Mouse (Mus musculus): ENCODE results near the gene Gm37240. TPM values are rescaled to one million over a fixed set of nuclear protein-coding genes. Genes with fewer than 3 reads are reported as not detected.
A peak's percentile ranks its signal among the peaks of the same experiment; 100 is the strongest.

Gene Gm37240
- polyA plus RNA-seq, 1 experiment from 2014 or later: 0.11 TPM

DNA sequence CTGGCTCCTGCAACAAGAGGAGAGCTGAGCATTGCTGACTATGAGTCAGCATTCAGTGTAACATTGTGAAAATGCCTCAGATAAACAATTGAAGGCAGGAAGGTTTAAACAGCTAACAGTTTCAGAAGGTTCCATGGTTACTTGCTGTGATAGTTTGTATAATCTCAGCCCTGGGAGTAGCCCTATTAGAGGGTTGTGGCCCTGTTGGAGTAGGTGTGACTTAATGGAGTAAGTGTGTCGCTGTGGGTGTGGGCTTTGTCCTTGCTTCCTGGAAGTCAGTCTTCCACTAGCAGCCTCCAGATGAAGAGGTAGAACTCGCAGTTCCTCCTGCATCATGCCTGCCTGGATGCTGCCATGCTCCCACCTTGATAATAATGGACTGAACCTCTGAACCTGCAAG, 430.3 kb downstream of the Gm37240 start:
- H3K27me3 ChIP-seq (ENCODE audit: control insufficient read depth, insufficient read depth, low read length): no peaks in the 10 kb centered on the region
- no peak for DNase-seq
- no peak overlapping the region for H3K4me2 ChIP-seq (ENCODE audit: low read length)
- H3K36me3 ChIP-seq (ENCODE audit: control insufficient read depth, insufficient read depth, low read length): no peaks in the 10 kb centered on the region
- H3K4me3 ChIP-seq (replicated peaks; ENCODE audit: low read depth, low read length): no peak overlapping the region
- H3K9me3 ChIP-seq (ENCODE audit: control insufficient read depth, low read length): no peaks in the 10 kb centered on the region
- 91% methylated on average over 2 of the region's 2 CpGs for WGBS
- ATAC-seq (ENCODE audit: low FRiP score, low TSS enrichment): no peak
- no peaks in the 10 kb centered on the region for H3K4me1 ChIP-seq (ENCODE audit: control insufficient read depth, insufficient read depth, low read length)
- no peak overlapping the region for H3K27ac ChIP-seq (replicated peaks; ENCODE audit: low read depth, low read length)
- no peak overlapping the region for H3K9ac ChIP-seq (replicated peaks; ENCODE audit: low read length)

DNA sequence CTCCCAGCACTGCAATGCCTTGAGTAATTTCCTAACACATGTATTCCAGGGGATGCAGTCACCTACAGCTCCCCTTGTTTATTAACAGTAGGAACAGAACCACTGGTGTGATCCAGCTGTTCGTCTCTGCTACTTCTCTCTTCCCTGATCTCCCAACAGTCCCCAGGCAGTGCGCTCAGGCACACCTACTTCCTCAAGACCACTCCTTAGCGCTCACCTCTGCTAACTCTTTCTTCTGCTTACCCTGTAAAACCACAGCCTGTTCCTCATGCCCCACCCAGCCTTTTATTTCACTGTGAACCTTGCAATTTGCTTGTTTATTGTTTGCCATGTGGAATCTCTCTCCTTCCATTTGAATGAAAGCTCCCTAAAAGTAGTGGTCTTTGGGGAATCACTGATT, 431.9 kb downstream of the Gm37240 start:
- Histone ChIP-seq H3K9me3 (ENCODE audit: control insufficient read depth, low read length) (no peaks in the 10 kb centered on the region), H3K9ac (replicated peaks; ENCODE audit: low read length) (no peak overlapping the region), H3K4me3 (replicated peaks; ENCODE audit: low read depth, low read length) (no peak overlapping the region), H3K4me1 (ENCODE audit: control insufficient read depth, insufficient read depth, low read length) (no peaks in the 10 kb centered on the region), H3K4me2 (ENCODE audit: low read length) (no peak overlapping the region), H3K27ac (replicated peaks; ENCODE audit: low read depth, low read length) (no peak overlapping the region), H3K36me3 (ENCODE audit: control insufficient read depth, insufficient read depth, low read length) (no peaks in the 10 kb centered on the region), H3K27me3 (ENCODE audit: control insufficient read depth, insufficient read depth, low read length) (no peaks in the 10 kb centered on the region)
- ATAC-seq (ENCODE audit: low FRiP score, low TSS enrichment) (no peak), DNase-seq (no peak)
- WGBS: 82% methylated on average over 3 of the region's 3 CpGs

DNA sequence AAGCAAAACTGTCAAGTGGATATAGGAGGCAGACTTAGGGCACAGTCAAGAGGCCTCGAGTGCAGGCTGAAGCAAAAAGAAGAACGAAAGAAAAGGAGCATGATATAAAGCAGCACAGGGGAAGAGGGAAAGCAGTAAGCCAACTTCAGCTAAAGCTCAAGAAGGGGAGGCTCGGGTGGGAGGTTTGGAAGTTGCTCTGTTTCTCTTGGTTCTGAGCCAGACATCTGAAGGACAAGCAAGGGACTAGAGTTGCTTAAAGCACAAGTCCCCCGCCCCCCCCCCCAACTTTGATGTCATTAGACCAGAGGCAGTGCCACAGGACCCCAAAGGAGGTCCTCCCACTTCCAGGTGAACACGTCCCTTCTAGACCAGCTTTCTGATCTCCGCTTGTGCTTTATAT, 433.3 kb downstream of the Gm37240 start:
- Histone ChIP-seq H3K4me2 (ENCODE audit: low read length) (no peak overlapping the region), H3K9me3 (ENCODE audit: control insufficient read depth, low read length) (no peaks in the 10 kb centered on the region), H3K9ac (replicated peaks; ENCODE audit: low read length) (no peak overlapping the region), H3K4me3 (replicated peaks; ENCODE audit: low read depth, low read length) (no peak overlapping the region), H3K4me1 (ENCODE audit: control insufficient read depth, insufficient read depth, low read length) (no peaks in the 10 kb centered on the region), H3K36me3 (ENCODE audit: control insufficient read depth, insufficient read depth, low read length) (no peaks in the 10 kb centered on the region), H3K27me3 (ENCODE audit: control insufficient read depth, insufficient read depth, low read length) (no peaks in the 10 kb centered on the region), H3K27ac (replicated peaks; ENCODE audit: low read depth, low read length) (no peak overlapping the region)
- ATAC-seq (ENCODE audit: low FRiP score, low TSS enrichment) (no peak), DNase-seq (no peak)
- WGBS: 88% methylated on average over 6 of the region's 6 CpGs

DNA sequence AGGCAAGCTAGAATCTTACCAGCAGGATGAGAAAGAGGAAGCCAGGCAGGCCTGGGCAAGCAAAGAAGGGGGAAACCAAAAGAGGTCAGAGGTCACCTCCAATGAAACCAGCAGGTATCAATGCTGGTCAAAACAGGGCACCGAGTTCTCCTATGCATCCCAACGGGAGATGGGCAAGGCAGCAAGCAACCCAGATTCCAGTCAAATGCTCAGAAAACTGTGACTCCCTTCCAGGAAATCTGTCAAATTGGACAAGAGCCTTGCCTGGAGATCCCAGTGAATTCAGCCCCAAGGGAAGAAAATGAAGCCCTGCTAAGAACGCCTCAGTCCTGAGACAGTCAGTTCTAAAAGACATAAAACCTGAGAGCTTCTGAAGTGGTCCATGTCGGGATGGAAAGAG, 437.9 kb downstream of the Gm37240 start:
- Histone ChIP-seq H3K4me2 (ENCODE audit: low read length) (no peak overlapping the region), H3K27ac (replicated peaks; ENCODE audit: low read depth, low read length) (no peak overlapping the region), H3K4me3 (replicated peaks; ENCODE audit: low read depth, low read length) (no peak overlapping the region), H3K4me1 (ENCODE audit: control insufficient read depth, insufficient read depth, low read length) (no peaks in the 10 kb centered on the region), H3K9ac (replicated peaks; ENCODE audit: low read length) (no peak overlapping the region), H3K36me3 (ENCODE audit: control insufficient read depth, insufficient read depth, low read length) (no peaks in the 10 kb centered on the region), H3K9me3 (ENCODE audit: control insufficient read depth, low read length) (no peaks in the 10 kb centered on the region), H3K27me3 (ENCODE audit: control insufficient read depth, insufficient read depth, low read length) (no peaks in the 10 kb centered on the region)
- no peak for ATAC-seq (ENCODE audit: low FRiP score, low TSS enrichment)
- 58% methylated on average over 4 of the region's 4 CpGs for WGBS
- no peak for DNase-seq

DNA sequence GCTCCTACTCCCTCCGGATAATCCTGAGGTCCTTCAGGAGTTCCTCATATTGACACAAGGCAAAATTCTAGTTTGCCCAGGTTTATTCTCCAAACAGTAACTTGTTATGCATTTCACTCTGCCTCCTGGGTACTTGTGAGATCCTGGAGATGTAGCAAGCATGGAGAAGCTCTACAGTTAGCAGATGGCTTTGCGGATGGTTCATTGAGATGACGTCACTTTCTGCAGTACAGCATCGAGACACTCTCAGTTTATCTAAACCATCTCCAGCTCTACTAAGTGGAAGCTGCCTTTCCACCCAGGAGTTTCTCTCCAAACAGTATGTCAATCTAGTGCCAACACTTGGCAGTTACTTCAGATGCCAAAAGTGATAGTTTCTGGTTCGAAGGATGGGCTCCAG, 444.5 kb downstream of the Gm37240 start:
- ATAC-seq (ENCODE audit: low FRiP score, low TSS enrichment): no peak
- no peaks in the 10 kb centered on the region for H3K9me3 ChIP-seq (ENCODE audit: control insufficient read depth, low read length)
- no peak overlapping the region for H3K9ac ChIP-seq (replicated peaks; ENCODE audit: low read length)
- H3K27ac ChIP-seq (replicated peaks; ENCODE audit: low read depth, low read length): no peak overlapping the region
- no peak overlapping the region for H3K4me3 ChIP-seq (replicated peaks; ENCODE audit: low read depth, low read length)
- no peak for DNase-seq
- WGBS: 97% methylated on average over 5 of the region's 5 CpGs
- no peaks in the 10 kb centered on the region for H3K36me3 ChIP-seq (ENCODE audit: control insufficient read depth, insufficient read depth, low read length)
- no peaks in the 10 kb centered on the region for H3K27me3 ChIP-seq (ENCODE audit: control insufficient read depth, insufficient read depth, low read length)
- no peaks in the 10 kb centered on the region for H3K4me1 ChIP-seq (ENCODE audit: control insufficient read depth, insufficient read depth, low read length)
- no peak overlapping the region for H3K4me2 ChIP-seq (ENCODE audit: low read length)

DNA sequence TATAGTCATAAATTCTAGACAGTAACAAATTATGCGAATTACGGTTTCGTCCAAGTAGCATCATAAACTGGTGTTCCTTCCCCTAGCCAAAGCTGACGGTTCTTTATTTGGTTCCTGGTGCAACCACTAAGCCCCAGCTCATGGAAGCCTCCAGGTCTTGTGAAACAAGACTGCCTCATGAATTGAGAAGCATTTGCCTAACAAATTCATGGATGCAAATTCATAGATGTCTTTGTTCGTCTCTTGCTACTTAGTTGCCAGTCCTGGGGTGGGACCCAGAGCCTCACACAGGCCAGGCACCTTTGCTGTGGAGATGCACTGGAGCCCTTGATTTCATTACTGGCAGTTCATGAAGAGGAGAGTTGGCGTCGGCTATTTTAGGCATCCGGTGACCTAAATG, 445.1 kb downstream of the Gm37240 start:
- H3K27ac ChIP-seq (replicated peaks; ENCODE audit: low read depth, low read length): no peak overlapping the region
- no peak overlapping the region for H3K4me2 ChIP-seq (ENCODE audit: low read length)
- H3K36me3 ChIP-seq (ENCODE audit: control insufficient read depth, insufficient read depth, low read length): no peaks in the 10 kb centered on the region
- H3K4me3 ChIP-seq (replicated peaks; ENCODE audit: low read depth, low read length): no peak overlapping the region
- no peaks in the 10 kb centered on the region for H3K4me1 ChIP-seq (ENCODE audit: control insufficient read depth, insufficient read depth, low read length)
- no peaks in the 10 kb centered on the region for H3K27me3 ChIP-seq (ENCODE audit: control insufficient read depth, insufficient read depth, low read length)
- H3K9me3 ChIP-seq (ENCODE audit: control insufficient read depth, low read length): no peaks in the 10 kb centered on the region
- H3K9ac ChIP-seq (replicated peaks; ENCODE audit: low read length): no peak overlapping the region
- no peak for ATAC-seq (ENCODE audit: low FRiP score, low TSS enrichment)
- no peak for DNase-seq
- 88% methylated on average over 8 of the region's 8 CpGs for WGBS

DNA sequence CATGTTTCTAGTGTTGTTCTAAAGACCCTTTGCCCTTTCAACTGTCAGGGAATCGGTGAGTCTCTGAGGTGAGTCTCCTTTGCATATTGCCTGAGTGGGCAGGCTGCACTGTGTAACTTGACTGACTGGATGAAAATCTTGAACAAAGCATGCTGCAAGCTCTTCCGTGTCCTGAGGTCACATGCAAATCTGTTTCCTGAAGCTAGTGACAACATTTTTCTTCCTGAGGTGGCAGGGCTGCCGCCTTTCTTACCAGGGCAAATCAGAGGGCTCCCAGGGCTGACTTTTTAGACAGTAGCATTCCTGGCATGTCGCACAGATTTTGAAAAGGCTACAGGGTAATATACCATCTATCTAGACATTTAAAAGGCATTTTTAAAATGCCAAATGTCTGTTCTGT, 451.9 kb downstream of the Gm37240 start:
- ATAC-seq (ENCODE audit: low FRiP score, low TSS enrichment) (no peak), DNase-seq (no peak)
- Histone ChIP-seq H3K27ac (replicated peaks; ENCODE audit: low read depth, low read length) (no peak overlapping the region), H3K9ac (replicated peaks; ENCODE audit: low read length) (no peak overlapping the region), H3K4me3 (replicated peaks; ENCODE audit: low read depth, low read length) (no peak overlapping the region), H3K36me3 (ENCODE audit: control insufficient read depth, insufficient read depth, low read length) (no peaks in the 10 kb centered on the region), H3K9me3 (ENCODE audit: control insufficient read depth, low read length) (no peaks in the 10 kb centered on the region), H3K27me3 (ENCODE audit: control insufficient read depth, insufficient read depth, low read length) (no peaks in the 10 kb centered on the region), H3K4me1 (ENCODE audit: control insufficient read depth, insufficient read depth, low read length) (no peaks in the 10 kb centered on the region), H3K4me2 (ENCODE audit: low read length) (no peak overlapping the region)
- WGBS: 55% methylated on average over 4 of the region's 4 CpGs

DNA sequence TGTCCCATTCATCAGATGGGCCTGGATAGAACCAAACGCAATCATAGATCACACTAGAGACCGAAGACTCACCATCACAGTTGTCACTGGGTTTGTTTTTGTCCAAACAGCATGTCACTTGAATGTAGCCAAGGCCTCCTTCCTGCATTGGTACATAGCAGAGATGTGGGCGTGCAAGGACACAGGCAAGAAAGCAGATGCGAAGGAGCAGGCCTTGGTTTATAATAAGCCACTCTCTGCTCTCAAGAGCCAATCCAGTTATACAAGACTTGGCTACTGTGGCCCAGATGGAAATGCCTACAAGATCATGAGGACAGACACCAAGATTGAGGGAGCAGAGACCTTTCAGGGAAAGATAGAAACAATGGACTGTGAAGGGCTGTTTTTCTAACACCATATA, 456.1 kb downstream of the Gm37240 start:
- ATAC-seq (ENCODE audit: low FRiP score, low TSS enrichment): no peak
- Histone ChIP-seq H3K4me2 (ENCODE audit: low read length) (no peak overlapping the region), H3K9me3 (ENCODE audit: control insufficient read depth, low read length) (no peaks in the 10 kb centered on the region), H3K4me3 (replicated peaks; ENCODE audit: low read depth, low read length) (no peak overlapping the region), H3K27me3 (ENCODE audit: control insufficient read depth, insufficient read depth, low read length) (no peaks in the 10 kb centered on the region), H3K36me3 (ENCODE audit: control insufficient read depth, insufficient read depth, low read length) (no peaks in the 10 kb centered on the region), H3K9ac (replicated peaks; ENCODE audit: low read length) (no peak overlapping the region), H3K27ac (replicated peaks; ENCODE audit: low read depth, low read length) (no peak overlapping the region), H3K4me1 (ENCODE audit: control insufficient read depth, insufficient read depth, low read length) (no peaks in the 10 kb centered on the region)
- DNase-seq: no peak
- 93% methylated on average over 4 of the region's 4 CpGs for WGBS

DNA sequence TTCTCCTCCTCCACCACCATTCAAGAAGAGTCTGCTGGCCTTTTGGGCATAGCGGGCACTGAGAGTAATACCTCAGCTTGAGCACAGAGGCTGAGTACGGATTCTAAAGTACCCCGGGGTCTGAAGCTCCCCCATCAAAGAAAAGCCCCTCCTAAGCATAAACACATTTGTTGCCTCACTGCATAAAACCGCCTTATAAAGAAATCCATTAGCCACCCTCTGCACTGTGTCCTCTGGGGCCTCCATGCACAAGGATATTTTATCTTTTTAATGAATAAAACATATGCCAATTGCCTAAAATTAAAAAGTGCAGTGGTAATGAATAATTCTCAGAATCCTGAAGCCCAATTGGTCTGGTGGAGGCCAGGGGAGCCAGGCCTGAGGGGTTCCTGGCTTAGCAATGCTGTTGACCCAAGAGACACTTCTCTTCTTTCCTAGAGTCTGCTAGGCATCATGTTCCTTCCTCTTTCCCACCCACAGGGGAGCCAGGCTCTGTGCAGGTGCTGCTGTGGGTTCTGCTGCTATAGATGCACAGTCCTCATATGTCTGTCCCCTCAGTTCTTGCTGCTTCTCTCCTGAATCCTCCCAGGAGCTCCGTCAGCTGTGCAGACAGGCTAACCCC, 463.8 kb downstream of the Gm37240 start:
- WGBS: 41% methylated on average over 5 of the region's 5 CpGs
- Histone ChIP-seq H3K4me1 (ENCODE audit: control insufficient read depth, insufficient read depth, low read length) (0 out of 2 replicates have a peak, but pooled peaks cover 2% of the 10 kb centered on the region), H3K4me3 (replicated peaks; ENCODE audit: low read depth, low read length) (no peak overlapping the region), H3K27me3 (ENCODE audit: control insufficient read depth, insufficient read depth, low read length) (no peaks in the 10 kb centered on the region), H3K36me3 (ENCODE audit: control insufficient read depth, insufficient read depth, low read length) (no peaks in the 10 kb centered on the region), H3K9ac (replicated peaks; ENCODE audit: low read length) (no peak overlapping the region), H3K9me3 (ENCODE audit: control insufficient read depth, low read length) (no peaks in the 10 kb centered on the region), H3K4me2 (ENCODE audit: low read length) (no peak overlapping the region), H3K27ac (replicated peaks; ENCODE audit: low read depth, low read length) (no peak overlapping the region)
- DNase-seq: peak; percentile 29
- peak; percentile 58 for ATAC-seq (ENCODE audit: low FRiP score, low TSS enrichment)

All from midbrain, embryonic 14.5 days (tissue).